Mouse (Mus musculus): ENCODE measurements around the gene Pga5. TPM values are rescaled to one million over a fixed set of nuclear protein-coding genes. Genes with fewer than 3 reads are reported as not detected.

Pga5 gene
- not detected for total RNA-seq (2021)
- long read RNA-seq, experiment 1, result 0 reads
- long read RNA-seq, experiment 2, result 0 reads

- DNase-seq, result peak; percentile 80 to 91
- intact Hi-C loops (cut with DNase I), result loop anchor here (1.0 to 2.0 kb wide), 2 partner anchors 31 to 281 kb away; no protein-coding TSS in a partner anchor
These were observed at the start of gene Pga5 for GRCm38 (mm10) chr19:10677915-10678771. Gene Pga5, minus strand, starts transcription at chr19:10678071.

- intact Hi-C loops (cut with DNase I), result no loop called here
- no peak for DNase-seq
These were observed 46.9 kb upstream of the Pga5 start for GRCm38 (mm10) chr19:10724629-10725363.

- intact Hi-C loops (cut with DNase I), result no loop called here
- DNase-seq, result no peak
These were observed 45.8 kb upstream of the Pga5 start for GRCm38 (mm10) chr19:10723649-10724048.

- DNase-seq, result no peak
- intact Hi-C loops (cut with DNase I), result no loop called here
These were observed 45.2 kb upstream of the Pga5 start for GRCm38 (mm10) chr19:10723084-10723483.

- intact Hi-C loops (cut with DNase I), result no loop called here
- no peak for DNase-seq
These were observed 43.2 kb upstream of the Pga5 start for GRCm38 (mm10) chr19:10721064-10721463.

- no peak for DNase-seq
- intact Hi-C loops (cut with DNase I), result no loop called here
These were observed 42.7 kb upstream of the Pga5 start for GRCm38 (mm10) chr19:10720524-10720923.

GRCm38 (mm10) chr19:10719751-10720150 lies 41.9 kb upstream of the Pga5 start:
- DNase-seq, result no peak
- intact Hi-C loops (cut with DNase I), result loop anchor here (1.0 kb wide), 1 partner anchor 153 kb away; no protein-coding TSS in a partner anchor

- intact Hi-C loops (cut with DNase I), result no loop called here
- DNase-seq, result peak; percentile 34 to 54
These were observed 40.4 kb upstream of the Pga5 start for GRCm38 (mm10) chr19:10718251-10718775.

GRCm38 (mm10) chr19:10715476-10715875 lies 37.6 kb upstream of the Pga5 start:
- intact Hi-C loops (cut with DNase I), result loop anchor here (2.0 kb wide), 1 partner anchor 115 kb away; the partner anchor contains the start of gene Cd6
- no peak for DNase-seq

- DNase-seq, result peak; percentile 79 to 84
- intact Hi-C loops (cut with DNase I), result loop anchor here (2.0 kb wide), 1 partner anchor 116 kb away; the partner anchor contains the start of gene Cd6
These were observed 37.0 kb upstream of the Pga5 start for GRCm38 (mm10) chr19:10714682-10715475.

- DNase-seq, result no peak
These were observed 36.3 kb upstream of the Pga5 start for GRCm38 (mm10) chr19:10714168-10714567.

GRCm38 (mm10) chr19:10713551-10713950 lies 35.7 kb upstream of the Pga5 start:
- intact Hi-C loops (cut with DNase I), result no loop called here
- no peak for DNase-seq

More at GRCm38 (mm10) chr19:10714168-10714567, 36.3 kb upstream of the Pga5 start:
- intact Hi-C loops (cut with DNase I), result loop anchor here (2.0 kb wide), 1 partner anchor 117 kb away; the partner anchor contains the start of gene Cd6

- intact Hi-C loops (cut with DNase I), result no loop called here
These were observed 34.8 kb upstream of the Pga5 start for GRCm38 (mm10) chr19:10712646-10713045.

GRCm38 (mm10) chr19:10712194-10712593 lies 34.3 kb upstream of the Pga5 start:
- no peak for DNase-seq
- intact Hi-C loops (cut with DNase I), result no loop called here

More at GRCm38 (mm10) chr19:10712646-10713045, 34.8 kb upstream of the Pga5 start:
- no peak for DNase-seq

- intact Hi-C loops (cut with DNase I), result no loop called here
- DNase-seq, result no peak
These were observed 32.9 kb upstream of the Pga5 start for GRCm38 (mm10) chr19:10710751-10711150.

GRCm38 (mm10) chr19:10710088-10710511 lies 32.2 kb upstream of the Pga5 start:
- intact Hi-C loops (cut with DNase I), result no loop called here
- peak; percentile 63 to 74 for DNase-seq

GRCm38 (mm10) chr19:10709360-10710087 lies 31.7 kb upstream of the Pga5 start:
- intact Hi-C loops (cut with DNase I), result loop anchor here (1.0 to 5.0 kb wide), 3 partner anchors 31 to 249 kb away; partner anchors contain the start of gene Pga5
- DNase-seq, result peak; percentile 93 to 98

GRCm38 (mm10) chr19:10708900-10709299 lies 31.0 kb upstream of the Pga5 start:
- intact Hi-C loops (cut with DNase I), result loop anchor here (1.0 to 5.0 kb wide), 3 partner anchors 31 to 250 kb away; partner anchors contain the start of gene Pga5

GRCm38 (mm10) chr19:10707881-10708280 lies 30.0 kb upstream of the Pga5 start:
- DNase-seq, result no peak
- intact Hi-C loops (cut with DNase I), result loop anchor here (2.0 to 5.0 kb wide), 2 partner anchors 41 to 251 kb away; no protein-coding TSS in a partner anchor

More at GRCm38 (mm10) chr19:10708900-10709299, 31.0 kb upstream of the Pga5 start:
- no peak for DNase-seq

Data from heart, postnatal 14 days (tissue).